23 mouse cellular contexts compared by ENCODE assay signal in genomic region chr12:35184261-35184660, GRCm38 (mm10).
DNase-seq lines count a peak whose midpoint lies in the region; TF ChIP-seq lines count a peak whose summit lies in the region.
"Had no signal": no experiment of that assay in that cellular context is flagged by ENCODE, and none has a peak within 500 bp of the region (broad histone marks: within the 10 kb centered on the region; RNA-seq: fewer than 3 reads in every experiment).

No protein-coding gene starts in this region.

- no peak for TF ChIP-seq POLR2A in CH12.LX (IDR thresholded peaks at IDR 0.05; ENCODE audit: low read depth, low read length)

- TF ChIP-seq CTCF in layer of hippocampus, adult 2 months (conservative IDR thresholded peaks at IDR 0.05), result peak; percentile 23; the same call in 1 of the 2 replicates
- TF ChIP-seq CTCF in CH12.LX (conservative IDR thresholded peaks at IDR 0.05 in 1 of 2, IDR thresholded peaks at IDR 0.05 in 1 of 2; ENCODE audit: low read depth in 2 of 2, low read length in 2 of 2), result peak in 1 of 2 experiments; percentile 39; a peak in 2 of 4 replicates

- dilution Hi-C loops in CH12.LX (cut with MboI; ENCODE audit: extremely low pct_ligation_motif_present, extremely low pct_unique_long_range_greater_than_20kb, low sequenced_read_pairs), result no loop called here

- DNase-seq in layer of hippocampus, adult 2 months (ENCODE audit: low spot score in 2 of 2), result no peak
- no peak for DNase-seq in layer of hippocampus, adult 18-20 months (ENCODE audit: low spot score in 2 of 2)
- DNase-seq in 3T3-L1 (ENCODE audit: low read depth, low spot score), result peak; percentile 8
- DNase-seq in CH12.LX (ENCODE audit: extremely low read depth), result no peak
- peak; percentile 20 for DNase-seq in ZHBTc4 (ENCODE audit: low read depth, low spot score)
- DNase-seq in urinary bladder, postnatal 10 days (ENCODE audit: low spot score), result no peak
- no peak for DNase-seq in spleen, postnatal 36 days (ENCODE audit: low spot score in 2 of 2)
- DNase-seq: adrenal gland, postnatal 36 days; cerebellum, adult 11-12 months; cerebellum, postnatal 10 days; gastrocnemius, postnatal 36 days; heart, postnatal 36 days; kidney, adult 2 months; kidney, postnatal 14 days; layer of hippocampus, postnatal 36 days; liver, embryonic 13.5 days; thymus, postnatal 36 days had no signal

- H3K27ac ChIP-seq in layer of hippocampus, adult 2 months, result no peak overlapping the region
- H3K27ac ChIP-seq in CH12.LX (ENCODE audit: insufficient read depth, low read depth), result no peak overlapping the region
- H3K27ac ChIP-seq: embryonic facial prominence, embryonic 10.5 days; heart, embryonic 15.5 days; hindbrain, embryonic 15.5 days; liver, embryonic 13.5 days; lung, embryonic 15.5 days; midbrain, embryonic 10.5 days; neural tube, embryonic 15.5 days had no signal

- H3K79me2 ChIP-seq in CH12.LX (replicated peaks; ENCODE audit: control insufficient read depth, extremely low read depth, insufficient read depth, poor library complexity, severe bottlenecking), result no peaks in the 10 kb centered on the region

- no peak overlapping the region for H3K9ac ChIP-seq in CH12.LX (ENCODE audit: insufficient read depth, low read depth)
- H3K9ac ChIP-seq: heart, embryonic 15.5 days; hindbrain, embryonic 15.5 days; liver, embryonic 13.5 days; lung, embryonic 15.5 days; neural tube, embryonic 15.5 days had no signal

- no peak; the same call in 1 of the 2 replicates for TF ChIP-seq RAD21 in CH12.LX (IDR thresholded peaks at IDR 0.05; ENCODE audit: low read depth, low read length)

- no peaks in the 10 kb centered on the region for H3K4me1 ChIP-seq in CH12.LX (ENCODE audit: control insufficient read depth in 1 of 2, insufficient read depth in 2 of 2)
- H3K4me1 ChIP-seq: embryonic facial prominence, embryonic 10.5 days; heart, embryonic 15.5 days; hindbrain, embryonic 15.5 days; liver, embryonic 13.5 days; lung, embryonic 15.5 days; midbrain, embryonic 10.5 days; neural tube, embryonic 15.5 days had no signal

- in situ Hi-C loops in CH12.LX (cut with MboI; ENCODE audit: low pct_ligation_motif_present, low pct_unique_long_range_greater_than_20kb, low sequenced_read_pairs), result loop anchor here (10.0 to 25.0 kb wide), 3 partner anchors 247 to 747 kb away; no protein-coding TSS in a partner anchor

- no peak overlapping the region for H3K4me2 ChIP-seq in CH12.LX (ENCODE audit: insufficient read depth, low read depth, poor library complexity, severe bottlenecking)
- H3K4me2 ChIP-seq: heart, embryonic 15.5 days; hindbrain, embryonic 15.5 days; liver, embryonic 13.5 days; lung, embryonic 15.5 days; neural tube, embryonic 15.5 days had no signal

- TF ChIP-seq EP300 in CH12.LX (IDR thresholded peaks at IDR 0.05; ENCODE audit: low read length), result no peak

- H3K27me3 ChIP-seq in CH12.LX (replicated peaks), result no peaks in the 10 kb centered on the region
- H3K27me3 ChIP-seq: heart, embryonic 15.5 days; hindbrain, embryonic 15.5 days; liver, embryonic 13.5 days; lung, embryonic 15.5 days; neural tube, embryonic 15.5 days had no signal

- H3K9me3 ChIP-seq in CH12.LX (replicated peaks; ENCODE audit: low read length), result no peaks in the 10 kb centered on the region
- H3K9me3 ChIP-seq: embryonic facial prominence, embryonic 10.5 days; heart, embryonic 15.5 days; hindbrain, embryonic 15.5 days; liver, embryonic 13.5 days; lung, embryonic 15.5 days; midbrain, embryonic 10.5 days; neural tube, embryonic 15.5 days had no signal

- no peak overlapping the region for H3K4me3 ChIP-seq in layer of hippocampus, adult 2 months
- no peak overlapping the region for H3K4me3 ChIP-seq in CH12.LX (replicated peaks in 1 of 3; ENCODE audit: low read depth in 2 of 3, low read length in 2 of 3, poor library complexity in 1 of 3)
- H3K4me3 ChIP-seq: embryonic facial prominence, embryonic 10.5 days; heart, embryonic 15.5 days; hindbrain, embryonic 15.5 days; liver, embryonic 13.5 days; lung, embryonic 15.5 days; midbrain, embryonic 10.5 days; neural tube, embryonic 15.5 days had no signal

- H3K36me3 ChIP-seq in CH12.LX (replicated peaks in 1 of 2; ENCODE audit: control insufficient read depth in 1 of 2, insufficient read depth in 1 of 2, low read length in 1 of 2), result no peaks in the 10 kb centered on the region
- H3K36me3 ChIP-seq: embryonic facial prominence, embryonic 10.5 days; heart, embryonic 15.5 days; hindbrain, embryonic 15.5 days; liver, embryonic 13.5 days; lung, embryonic 15.5 days; midbrain, embryonic 10.5 days; neural tube, embryonic 15.5 days had no signal

TF ChIP-seq in CH12.LX, 34 proteins besides CTCF, POLR2A, EP300 and RAD21:
- TF ChIP-seq RCOR1 (conservative IDR thresholded peaks at IDR 0.05; ENCODE audit: low read depth, low read length), result no peak
- TF ChIP-seq SMC3 (IDR thresholded peaks at IDR 0.05; ENCODE audit: low read depth, low read length), result peak; percentile 18; the same call in 1 of the 2 replicates
TF ChIP-seq in CH12.LX: peak in this region for 1.

Comparison
In these comparisons a context has a peak if more than half of its experiments do, and no peak if none do; other contexts are left out.
1. DNase-seq: peak in 3T3-L1 (single experiment) and ZHBTc4 (single experiment); none in layer of hippocampus, adult 2 months (0 of 2), layer of hippocampus, adult 18-20 months (0 of 2), CH12.LX (single experiment), urinary bladder, postnatal 10 days (single experiment) and spleen, postnatal 36 days (0 of 2).